Mouse (Mus musculus): ENCODE results near the gene Fbxl17. TPM values are rescaled to one million over a fixed set of nuclear protein-coding genes. Genes with fewer than 3 reads are reported as not detected.
A peak's percentile ranks its signal among the peaks of the same experiment; 100 is the strongest.

The Fbxl17 gene
- polyA plus RNA-seq, 1 experiment from 2014 or later = 9.0 TPM

DNA sequence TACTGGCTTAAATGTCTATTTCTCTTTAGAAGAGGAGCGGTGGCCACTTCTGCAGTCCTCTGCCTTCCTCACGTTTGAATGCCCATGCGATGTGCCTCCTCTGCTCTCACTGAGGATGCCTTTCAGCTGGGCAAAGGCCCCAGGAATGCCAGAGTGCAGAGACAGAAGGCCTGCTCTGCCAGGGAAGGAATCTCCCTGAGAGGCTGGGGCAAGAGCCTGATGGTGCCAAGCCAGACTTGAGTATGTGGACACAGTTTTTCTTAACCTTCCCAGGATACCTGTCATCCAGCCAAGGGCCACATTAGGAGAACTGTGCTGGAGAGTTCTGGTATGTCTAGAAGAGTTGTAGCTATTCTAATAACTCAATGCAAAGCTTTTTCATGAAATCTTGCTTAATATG lies 380.1 kb downstream of the Fbxl17 start:
- 76% methylated on average over 3 of the region's 3 CpGs for WGBS
- no peaks in the 10 kb centered on the region for H3K9me3 ChIP-seq (ENCODE audit: low read depth, low read length)
- no peak for DNase-seq

DNA sequence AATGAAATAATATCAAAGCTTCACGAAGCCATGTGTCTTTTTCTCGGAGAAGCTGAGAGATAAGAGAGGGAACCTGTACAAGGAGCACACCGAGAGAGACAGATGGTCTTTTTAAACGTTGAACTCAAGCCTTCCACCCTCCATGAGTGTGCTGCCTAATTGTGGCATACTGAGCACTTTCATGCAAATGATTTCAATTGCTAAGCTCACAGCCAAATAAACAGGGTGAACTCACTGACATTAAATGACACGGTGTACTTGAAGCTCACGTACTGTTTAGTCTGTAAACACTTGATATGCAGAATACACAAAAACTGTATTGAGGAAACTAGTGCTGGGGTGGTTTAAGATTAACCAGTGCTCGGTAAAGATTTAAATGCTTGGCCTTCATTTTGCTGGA lies 380.7 kb downstream of the Fbxl17 start:
- DNase-seq (no peak), ATAC-seq (ENCODE audit: insufficient read depth) (no peak)
- Histone ChIP-seq H3K4me3 (ENCODE audit: low read depth, low read length) (no peak overlapping the region), H3K4me2 (no peak overlapping the region), H3K9ac (no peak overlapping the region), H3K27ac (ENCODE audit: low read depth) (no peak overlapping the region), H3K27me3 (ENCODE audit: insufficient read depth, low read length) (no peaks in the 10 kb centered on the region), H3K4me1 (ENCODE audit: insufficient read depth) (0 out of 2 replicates have a peak, but pooled peaks cover 5% of the 10 kb centered on the region), H3K9me3 (ENCODE audit: low read depth, low read length) (no peaks in the 10 kb centered on the region), H3K36me3 (ENCODE audit: insufficient read depth) (no peaks in the 10 kb centered on the region)
- TF ChIP-seq CTCF (IDR thresholded peaks at IDR 0.05; ENCODE audit: low read depth) = no peak
- WGBS = 46% methylated on average over 7 of the region's 7 CpGs

More for the DNA sequence above, 380.1 kb downstream of the Fbxl17 start:
- no peak for ATAC-seq (ENCODE audit: insufficient read depth)
- H3K4me3 ChIP-seq (ENCODE audit: low read depth, low read length) = no peak overlapping the region
- H3K27ac ChIP-seq (ENCODE audit: low read depth) = no peak overlapping the region
- no peak for TF ChIP-seq CTCF (IDR thresholded peaks at IDR 0.05; ENCODE audit: low read depth)
- no peak overlapping the region for H3K4me2 ChIP-seq
- H3K36me3 ChIP-seq (ENCODE audit: insufficient read depth) = no peaks in the 10 kb centered on the region
- H3K9ac ChIP-seq = no peak overlapping the region
- no peaks in the 10 kb centered on the region for H3K27me3 ChIP-seq (ENCODE audit: insufficient read depth, low read length)
- H3K4me1 ChIP-seq (ENCODE audit: insufficient read depth) = 0 out of 2 replicates have a peak, but pooled peaks cover 5% of the 10 kb centered on the region

DNA sequence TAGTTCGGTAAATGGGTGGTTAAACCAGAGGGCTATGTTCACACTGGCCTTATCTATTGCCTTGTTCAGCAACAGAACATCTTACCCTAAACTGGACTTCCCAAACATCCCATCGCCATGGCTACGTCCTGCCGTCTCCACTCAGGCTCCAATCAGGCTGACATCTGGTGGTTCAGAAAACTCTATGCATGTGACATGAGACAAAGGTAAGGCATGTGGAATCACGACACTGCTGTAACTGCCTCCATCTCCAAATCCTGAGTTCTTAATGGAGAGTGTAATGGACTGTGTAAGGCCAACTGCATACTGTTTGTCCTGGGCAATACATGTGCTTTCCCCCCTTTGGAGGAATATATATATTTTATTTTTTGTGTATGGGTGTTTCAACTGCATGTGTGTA lies 382.7 kb downstream of the Fbxl17 start:
- no peaks in the 10 kb centered on the region for H3K9me3 ChIP-seq (ENCODE audit: low read depth, low read length)
- H3K4me1 ChIP-seq (ENCODE audit: insufficient read depth) = 0 out of 2 replicates have a peak, but pooled peaks cover 5% of the 10 kb centered on the region
- H3K4me2 ChIP-seq = no peak overlapping the region
- H3K36me3 ChIP-seq (ENCODE audit: insufficient read depth) = no peaks in the 10 kb centered on the region
- H3K4me3 ChIP-seq (ENCODE audit: low read depth, low read length) = no peak overlapping the region
- no peak for TF ChIP-seq CTCF (IDR thresholded peaks at IDR 0.05; ENCODE audit: low read depth)
- 81% methylated on average over 5 of the region's 5 CpGs for WGBS
- no peak for DNase-seq
- ATAC-seq (ENCODE audit: insufficient read depth) = no peak; the same call in 1 of the 2 replicates
- H3K27me3 ChIP-seq (ENCODE audit: insufficient read depth, low read length) = no peaks in the 10 kb centered on the region
- no peak overlapping the region for H3K27ac ChIP-seq (ENCODE audit: low read depth)
- H3K9ac ChIP-seq = no peak overlapping the region

DNA sequence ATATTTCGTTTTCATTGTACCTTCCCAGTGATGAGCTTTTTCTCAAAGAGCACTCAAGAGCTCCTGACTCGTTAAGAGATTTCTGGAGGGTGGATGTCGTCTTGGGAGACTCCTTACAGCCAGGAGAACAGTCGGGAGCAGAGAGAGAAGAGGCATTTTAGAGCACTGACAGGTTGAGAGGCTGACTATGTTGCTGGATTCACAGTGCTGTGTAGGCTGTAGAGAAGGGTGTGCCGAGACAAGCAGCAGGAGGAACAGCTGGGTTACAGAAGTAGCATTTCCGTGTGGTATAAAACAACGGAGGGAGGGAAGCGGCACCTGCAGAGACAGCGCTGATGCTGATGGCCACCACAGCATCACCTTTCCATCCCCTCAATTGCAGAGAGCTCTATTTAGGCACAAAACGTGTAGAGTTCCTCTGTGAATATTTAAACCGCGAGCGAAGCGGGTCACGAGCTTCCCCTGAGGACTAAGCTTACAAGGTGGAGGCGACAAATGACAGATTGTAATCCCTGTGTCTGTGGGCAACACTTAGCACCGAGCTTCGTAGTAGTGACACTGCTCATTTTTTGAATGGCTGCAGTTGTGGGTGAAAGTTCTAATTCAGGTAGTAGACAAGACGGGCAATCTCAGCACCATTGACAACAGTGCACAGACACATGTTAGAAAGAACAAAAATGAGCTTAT lies 385.3 kb downstream of the Fbxl17 start:
- ATAC-seq (ENCODE audit: insufficient read depth) (no peak), DNase-seq (no peak)
- no peaks in the 10 kb centered on the region for H3K9me3 ChIP-seq (ENCODE audit: low read depth, low read length)
- no peak overlapping the region for H3K4me3 ChIP-seq (ENCODE audit: low read depth, low read length)
- 0 out of 2 replicates have a peak, but pooled peaks cover 5% of the 10 kb centered on the region for H3K4me1 ChIP-seq (ENCODE audit: insufficient read depth)
- 78% methylated on average over 19 of the region's 19 CpGs for WGBS
- H3K4me2 ChIP-seq = no peak overlapping the region
- no peak for TF ChIP-seq CTCF (IDR thresholded peaks at IDR 0.05; ENCODE audit: low read depth)
- H3K36me3 ChIP-seq (ENCODE audit: insufficient read depth) = no peaks in the 10 kb centered on the region
- H3K9ac ChIP-seq = no peak overlapping the region
- no peak overlapping the region for H3K27ac ChIP-seq (ENCODE audit: low read depth)
- H3K27me3 ChIP-seq (ENCODE audit: insufficient read depth, low read length) = no peaks in the 10 kb centered on the region

DNA sequence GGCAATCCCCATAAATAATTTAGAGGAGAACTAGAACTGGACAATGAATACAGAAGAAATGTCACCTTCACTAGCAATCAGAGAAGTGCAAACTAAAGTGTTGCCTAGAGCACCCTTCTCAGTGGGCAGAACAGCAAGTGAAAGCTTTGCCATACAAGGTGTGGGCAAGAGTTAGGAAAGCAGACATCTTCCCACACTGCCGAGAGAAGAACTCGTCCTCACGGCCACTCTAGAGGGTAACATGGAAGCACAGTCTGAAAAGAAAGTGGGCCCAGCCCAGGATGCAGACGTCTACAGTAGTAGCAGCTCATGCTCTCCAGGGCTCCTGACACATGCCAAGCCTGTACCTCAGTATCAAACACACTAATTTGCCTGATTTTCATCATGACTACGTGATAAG lies 387.0 kb downstream of the Fbxl17 start:
- H3K27ac ChIP-seq (ENCODE audit: low read depth) = no peak overlapping the region
- DNase-seq = no peak
- H3K4me3 ChIP-seq (ENCODE audit: low read depth, low read length) = no peak overlapping the region
- H3K9ac ChIP-seq = no peak overlapping the region
- H3K9me3 ChIP-seq (ENCODE audit: low read depth, low read length) = no peaks in the 10 kb centered on the region
- H3K36me3 ChIP-seq (ENCODE audit: insufficient read depth) = no peaks in the 10 kb centered on the region
- WGBS = 80% methylated on average over 5 of the region's 5 CpGs
- H3K4me2 ChIP-seq = no peak overlapping the region
- TF ChIP-seq CTCF (IDR thresholded peaks at IDR 0.05; ENCODE audit: low read depth) = no peak
- H3K27me3 ChIP-seq (ENCODE audit: insufficient read depth, low read length) = no peaks in the 10 kb centered on the region
- no peak for ATAC-seq (ENCODE audit: insufficient read depth)
- 0 out of 2 replicates have a peak, but pooled peaks cover 5% of the 10 kb centered on the region for H3K4me1 ChIP-seq (ENCODE audit: insufficient read depth)

DNA sequence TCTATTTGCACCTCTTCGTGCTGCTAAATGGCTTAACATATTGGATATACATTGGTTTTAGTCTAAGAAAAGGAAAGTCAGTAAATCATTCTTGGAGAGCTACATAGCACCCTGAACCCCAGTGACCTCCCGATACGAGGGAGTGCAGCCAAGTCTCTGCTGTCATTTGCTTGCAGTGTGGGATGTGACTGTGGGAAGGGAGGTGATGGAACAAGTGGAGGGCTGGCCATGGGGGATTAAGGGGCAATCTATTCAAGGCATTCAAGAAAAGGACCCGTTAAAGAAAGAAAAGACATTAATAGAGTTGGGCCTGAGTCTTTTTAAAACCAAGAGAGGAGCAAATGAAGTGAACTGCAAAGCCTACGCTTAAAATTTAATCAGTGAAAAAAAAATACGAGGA lies 388.8 kb downstream of the Fbxl17 start:
- no peak overlapping the region for H3K27ac ChIP-seq (ENCODE audit: low read depth)
- H3K9ac ChIP-seq = no peak overlapping the region
- no peaks in the 10 kb centered on the region for H3K9me3 ChIP-seq (ENCODE audit: low read depth, low read length)
- H3K27me3 ChIP-seq (ENCODE audit: insufficient read depth, low read length) = no peaks in the 10 kb centered on the region
- no peaks in the 10 kb centered on the region for H3K4me1 ChIP-seq (ENCODE audit: insufficient read depth)
- no peaks in the 10 kb centered on the region for H3K36me3 ChIP-seq (ENCODE audit: insufficient read depth)
- no peak for TF ChIP-seq CTCF (IDR thresholded peaks at IDR 0.05; ENCODE audit: low read depth)
- H3K4me3 ChIP-seq (ENCODE audit: low read depth, low read length) = no peak overlapping the region
- H3K4me2 ChIP-seq = no peak overlapping the region
- WGBS = 46% methylated on average over 6 of the region's 6 CpGs
- peak; percentile 17 for DNase-seq
- ATAC-seq (ENCODE audit: insufficient read depth) = no peak

DNA sequence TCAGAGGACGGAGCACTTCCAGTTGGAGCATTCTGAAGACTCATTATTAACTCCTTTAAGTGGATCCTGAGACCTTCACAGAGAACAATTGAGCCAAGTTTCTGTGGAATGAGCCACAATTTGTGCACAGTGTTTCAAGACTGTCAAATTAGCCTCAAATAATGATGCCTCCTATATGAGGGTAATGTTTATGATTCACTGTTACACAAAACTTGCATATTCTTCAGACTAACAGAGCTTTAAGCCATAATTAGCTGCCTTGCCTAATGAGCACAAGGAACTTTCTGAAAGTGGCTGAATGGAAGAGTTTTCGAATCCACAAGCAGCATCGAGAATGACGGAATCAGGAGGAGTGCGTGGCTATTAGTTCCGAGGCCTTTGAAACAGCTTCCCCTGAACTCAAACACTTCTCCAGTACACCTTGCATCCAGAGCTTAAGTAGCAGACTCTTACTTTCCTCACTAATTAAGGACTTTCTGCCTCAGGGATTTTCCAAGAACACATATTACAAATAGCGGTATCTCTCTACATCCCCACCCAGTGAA lies 389.5 kb downstream of the Fbxl17 start:
- Histone ChIP-seq H3K4me3 (ENCODE audit: low read depth, low read length) (no peak overlapping the region), H3K4me1 (ENCODE audit: insufficient read depth) (no peaks in the 10 kb centered on the region), H3K4me2 (no peak overlapping the region), H3K9me3 (ENCODE audit: low read depth, low read length) (no peaks in the 10 kb centered on the region), H3K36me3 (ENCODE audit: insufficient read depth) (no peaks in the 10 kb centered on the region), H3K27me3 (ENCODE audit: insufficient read depth, low read length) (no peaks in the 10 kb centered on the region), H3K27ac (ENCODE audit: low read depth) (no peak overlapping the region), H3K9ac (no peak overlapping the region)
- TF ChIP-seq CTCF (IDR thresholded peaks at IDR 0.05; ENCODE audit: low read depth) = no peak
- DNase-seq (no peak), ATAC-seq (ENCODE audit: insufficient read depth) (no peak)
- 91% methylated on average over 7 of the region's 7 CpGs for WGBS

Data from lung, embryonic 14.5 days (tissue).